Mouse (Mus musculus) spleen, adult 2 months (tissue): Measurements from ENCODE around the gene Kif3c.

Experiments
- CTCF ChIP-seq: fragments of 200-500 bp; IDR thresholded peaks from 2 replicates; pipeline ENCODE4 v1.5.1; 2011; ENCODE audit warnings: mild to moderate bottlenecking, inconsistent platforms; ENCODE audit not compliant: insufficient read depth, insufficient read length, insufficient replicate concordance; ENCODE audit errors: extremely low read depth
- POLR2A ChIP-seq: fragments of 200-500 bp; IDR thresholded peaks from 2 replicates; pipeline ENCODE4 v1.6.1; 2011; ENCODE audit warnings: low read depth, low read length, inconsistent platforms

- TF ChIP-seq CTCF = no peak
- no peak for TF ChIP-seq POLR2A
These were observed 12.7 kb upstream of the Kif3c start for GRCm38 (mm10) chr12:3352216-3352615.
